Mouse (Mus musculus) spleen, adult 2 months (tissue): ENCODE results near the gene Acsm5.

Source experiments
- CTCF ChIP-seq: fragments of 200-500 bp; IDR thresholded peaks from 2 replicates; pipeline ENCODE4 v1.5.1; 2011; ENCODE audit warnings: mild to moderate bottlenecking, inconsistent platforms; ENCODE audit not compliant: insufficient read depth, insufficient read length, insufficient replicate concordance; ENCODE audit errors: extremely low read depth
- POLR2A ChIP-seq: fragments of 200-500 bp; IDR thresholded peaks from 2 replicates; pipeline ENCODE4 v1.6.1; 2011; ENCODE audit warnings: low read depth, low read length, inconsistent platforms

DNA sequence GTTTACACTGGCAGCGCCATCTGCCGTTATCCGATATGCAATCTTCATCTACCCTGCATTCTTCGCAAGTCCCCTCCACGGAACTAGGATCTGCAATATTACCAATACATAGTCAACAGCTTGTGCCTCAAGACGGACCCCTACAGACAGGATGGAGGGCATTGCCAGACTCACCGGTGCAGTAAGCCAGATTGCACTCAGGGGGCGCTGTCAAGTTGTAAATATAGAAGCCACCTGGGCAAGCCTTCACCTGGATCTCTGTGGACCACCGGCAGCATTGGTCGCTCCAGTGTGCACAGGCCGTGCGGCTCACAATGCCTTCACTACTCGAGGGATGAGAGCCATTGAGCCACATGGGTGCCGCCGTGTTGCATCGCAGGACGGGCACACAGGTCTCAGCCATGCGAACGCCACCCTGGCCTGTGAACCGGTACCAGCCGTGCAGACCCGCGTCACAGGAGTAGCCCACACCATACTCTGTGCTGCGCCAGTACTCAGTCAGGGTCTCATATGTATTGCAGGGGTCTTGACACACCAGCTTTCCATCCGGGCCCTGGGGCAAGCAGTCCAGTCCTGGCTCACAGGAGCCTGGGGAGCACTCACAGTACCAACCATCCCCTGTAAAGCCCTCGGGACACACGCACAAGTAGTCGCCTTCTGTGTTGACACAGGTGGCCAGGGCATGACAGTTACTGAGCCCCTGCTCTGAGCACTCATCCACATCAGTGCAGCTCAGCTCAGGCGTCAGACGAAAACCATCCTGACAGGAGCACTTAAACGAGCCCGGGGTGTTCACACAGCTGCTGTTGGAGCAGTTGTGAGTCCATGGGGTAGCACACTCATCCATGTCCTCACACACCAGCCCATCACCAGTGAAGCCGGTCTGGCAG is 42.5 kb upstream of the Acsm5 start:
- no peak for TF ChIP-seq POLR2A
- no peak for TF ChIP-seq CTCF
